Mouse (Mus musculus) CD4-positive, CD25-positive, alpha-beta regulatory T cell, adult 9 weeks (primary cell): Measurements from ENCODE around the gene Slamf1. TPM values are rescaled to one million over a fixed set of nuclear protein-coding genes. Genes with fewer than 3 reads are reported as not detected.

Experiments
- polyA plus RNA-seq: library from polyadenylated mRNA; unstranded; fragments of 100-300 nt; shearing (Covaris generic); gene quantifications from one replicate; pipeline ENCODE4 v1.2.1, GENCODE M21; 2017

The Slamf1 gene
- 97.2 TPM for polyA plus RNA-seq

GRCm38 (mm10) chr1:171766898-171767297 is at the start of gene Slamf1:
Gene Slamf1, plus strand, starts transcription at chr1:171767127.

GRCm38 (mm10) chr1:171839488-171839887 is 72.6 kb downstream of the Slamf1 start, which contains the start of gene Cd84:
Gene Cd84, plus strand, starts transcription at chr1:171839697.

Other genes with a start within 250 kb of the Slamf1 start
- not detected for gene Itln1, start 231.8 kb upstream of the Slamf1 start, polyA plus RNA-seq
- gene Cd244a, start 207.9 kb upstream of the Slamf1 start, polyA plus RNA-seq: 0.69 TPM
- gene Ly9, start 159.7 kb upstream of the Slamf1 start, polyA plus RNA-seq: 162 TPM
- gene Slamf7, start 114.1 kb upstream of the Slamf1 start, polyA plus RNA-seq: 17.8 TPM
- 544 TPM for gene Cd48, start 85.1 kb upstream of the Slamf1 start, polyA plus RNA-seq
- gene Cd84, start 72.6 kb downstream of the Slamf1 start, polyA plus RNA-seq: 161 TPM
- gene Gm10521, start 128.5 kb downstream of the Slamf1 start, polyA plus RNA-seq: 0.77 TPM
- gene Slamf6, start 150.4 kb downstream of the Slamf1 start, polyA plus RNA-seq: 582 TPM